In genomic region chr3:131359011-131359410, GRCm38 (mm10) we compare ENCODE assay signal across 23 mouse cellular contexts. TPM values are rescaled to one million over a fixed set of nuclear protein-coding genes. Genes with fewer than 3 reads are reported as not detected.
DNase-seq lines count a peak whose midpoint lies in the region; ATAC-seq and TF ChIP-seq lines count a peak whose summit lies in the region.
"Had no signal": no experiment of that assay in that cellular context is flagged by ENCODE, and none has a peak within 500 bp of the region (broad histone marks: within the 10 kb centered on the region; RNA-seq: fewer than 3 reads in every experiment).

No protein-coding gene starts in this region.

- no peaks in the 10 kb centered on the region for H3K27me3 ChIP-seq in liver, postnatal 0 days (ENCODE audit: insufficient read depth, low read length)
- H3K27me3 ChIP-seq: CH12.LX; embryonic facial prominence, embryonic 12.5 days; forebrain, embryonic 13.5 days; forebrain, embryonic 15.5 days had no signal

- H3K4me3 ChIP-seq in gastrocnemius, adult 2 months, result no peak overlapping the region
- H3K4me3 ChIP-seq in liver, postnatal 0 days (ENCODE audit: low read depth, low read length), result no peak overlapping the region
- H3K4me3 ChIP-seq: embryonic facial prominence, embryonic 10.5 days; embryonic facial prominence, embryonic 12.5 days; forebrain, embryonic 13.5 days; forebrain, embryonic 15.5 days had no signal

- no peak overlapping the region for H3K27ac ChIP-seq in gastrocnemius, adult 2 months
- H3K27ac ChIP-seq in liver, postnatal 0 days (ENCODE audit: low read depth), result no peak overlapping the region
- H3K27ac ChIP-seq: embryonic facial prominence, embryonic 10.5 days; embryonic facial prominence, embryonic 12.5 days; forebrain, embryonic 13.5 days; forebrain, embryonic 15.5 days had no signal

- TF ChIP-seq EP300 in liver, postnatal 0 days (IDR thresholded peaks at IDR 0.05; ENCODE audit: low read depth), result no peak

- peak; percentile 55 for DNase-seq in gastrocnemius, adult 2 months
- no peak for DNase-seq in gastrocnemius, postnatal 10 days
- DNase-seq in 3T3-L1 (ENCODE audit: low read depth, low spot score), result peak; percentile 67
- DNase-seq in NIH3T3 (ENCODE audit: low read depth), result peak; percentile 72
- DNase-seq in liver, postnatal 0 days, result no peak
- DNase-seq in embryo, embryonic 10 days (ENCODE audit: low spot score), result no peak
- DNase-seq: adrenal gland, adult 8-10 months; adrenal gland, postnatal 14 days; adrenal gland, postnatal 36 days; B cell, adult 2 months; cerebellum, adult 11-12 months; cerebellum, adult 8-10 months; cerebellum, adult 9-11 months; cerebellum, postnatal 14 days; cerebellum, postnatal 36 days; forebrain, postnatal 0 days had no signal

- H3K4me2 ChIP-seq in liver, postnatal 0 days (ENCODE audit: low read depth, low read length), result no peak overlapping the region
- H3K4me2 ChIP-seq: embryonic facial prominence, embryonic 12.5 days; forebrain, embryonic 13.5 days; forebrain, embryonic 15.5 days had no signal

- intact Hi-C loops in gastrocnemius, adult 2 months (cut with DNase I), result no loop called here

- H3K4me1 ChIP-seq in liver, postnatal 0 days (ENCODE audit: insufficient read depth), result peaks cover 4% of the 10 kb centered on the region; the same call in 1 of the 2 replicates
- H3K4me1 ChIP-seq: embryonic facial prominence, embryonic 12.5 days; forebrain, embryonic 13.5 days; forebrain, embryonic 15.5 days had no signal

- ATAC-seq in liver, postnatal 0 days, result no peak
- ATAC-seq: CD4-positive, CD25-positive, alpha-beta regulatory T cell, adult 4 months; forebrain, embryonic 13.5 days; forebrain, embryonic 15.5 days; forebrain, postnatal 0 days had no signal

- WGBS in liver, postnatal 0 days (ENCODE audit: insufficient replicate concordance), result 77% methylated on average over 5 of the region's 5 CpGs

- no peaks in the 10 kb centered on the region for H3K36me3 ChIP-seq in liver, postnatal 0 days (replicated peaks; ENCODE audit: insufficient read depth, low read length)
- H3K36me3 ChIP-seq: embryonic facial prominence, embryonic 10.5 days; embryonic facial prominence, embryonic 12.5 days; forebrain, embryonic 15.5 days; G1E had no signal

- TF ChIP-seq CTCF in gastrocnemius, adult 2 months (IDR thresholded peaks at IDR 0.05), result no peak
- no peak for TF ChIP-seq CTCF in liver, postnatal 0 days (IDR thresholded peaks at IDR 0.05; ENCODE audit: low read depth)

- H3K9me3 ChIP-seq in liver, postnatal 0 days (ENCODE audit: low read length), result no peaks in the 10 kb centered on the region
- H3K9me3 ChIP-seq: embryonic facial prominence, embryonic 10.5 days; embryonic facial prominence, embryonic 12.5 days; forebrain, embryonic 13.5 days; forebrain, embryonic 15.5 days had no signal

- no peak overlapping the region for H3K9ac ChIP-seq in liver, postnatal 0 days (replicated peaks)
- H3K9ac ChIP-seq: embryonic facial prominence, embryonic 12.5 days; forebrain, embryonic 13.5 days; forebrain, embryonic 15.5 days; forebrain, postnatal 0 days had no signal

RNA-seq across cellular contexts. Expression of gene Cyp2u1, which starts 56.0 kb away (rescaled TPM):
- total RNA-seq in gastrocnemius, adult 2 months (2021), result 10 to 100 TPM; 11.3 to 18.8 TPM
- total RNA-seq in gastrocnemius, postnatal 10 days (2021), result 1 to 10 TPM; 3.5 to 5.8 TPM
- polyA plus RNA-seq in liver, postnatal 0 days (2015; fragmentation: Nextera tagmentation; extraction: Ambion mirVana), result 1.2 and 1.4 TPM in 2 replicates
- polyA plus RNA-seq: G1E had no signal

Comparison
In these comparisons a context has a peak if more than half of its experiments do, and no peak if none do; other contexts are left out.
1. DNase-seq: peak in gastrocnemius, adult 2 months (single experiment), 3T3-L1 (single experiment) and NIH3T3 (single experiment); none in gastrocnemius, postnatal 10 days (single experiment), liver, postnatal 0 days (single experiment) and embryo, embryonic 10 days (single experiment).